In the genomic region with DNA sequence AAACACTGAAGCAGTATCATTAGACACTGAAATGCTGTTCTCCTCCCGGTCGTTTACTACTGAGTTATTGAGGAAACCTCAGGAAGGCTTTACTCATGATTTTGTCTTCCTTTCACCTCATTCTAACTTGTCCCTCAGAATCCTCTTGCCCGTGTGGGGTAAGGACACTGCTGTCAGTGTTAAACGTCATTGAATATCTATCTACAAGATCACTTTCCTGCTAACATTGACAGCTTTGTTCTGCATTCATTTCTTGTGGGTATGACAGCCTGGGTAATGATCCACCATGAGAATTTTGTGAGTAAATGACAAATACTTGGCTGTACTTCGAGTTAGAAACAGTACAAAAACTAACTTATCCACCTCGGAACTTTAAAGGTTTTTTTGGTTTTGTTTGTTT, we compare ENCODE assay signal across 8 mouse cellular contexts. TPM values are rescaled to one million over a fixed set of nuclear protein-coding genes. Genes with fewer than 3 reads are reported as not detected.
DNase-seq lines count a peak whose midpoint lies in the region; ATAC-seq and TF ChIP-seq lines count a peak whose summit lies in the region.

No protein-coding gene starts in this region.

- no peak for ATAC-seq in kidney, postnatal 0 days (replicated peaks; ENCODE audit: low FRiP score, low read depth)
- ATAC-seq in embryonic facial prominence, embryonic 12.5 days (ENCODE audit: insufficient number of reproducible peaks, insufficient read depth, low FRiP score, low TSS enrichment), result no peak
- no peak for ATAC-seq in intestine, embryonic 14.5 days (replicated peaks; ENCODE audit: low FRiP score, low TSS enrichment, low read depth)
- ATAC-seq in midbrain, postnatal 0 days (ENCODE audit: low FRiP score), result no peak

- H3K27me3 ChIP-seq in kidney, postnatal 0 days (ENCODE audit: insufficient read depth, low read length), result no peaks in the 10 kb centered on the region
- H3K27me3 ChIP-seq in embryonic facial prominence, embryonic 12.5 days, result no peaks in the 10 kb centered on the region
- H3K27me3 ChIP-seq in intestine, embryonic 14.5 days (replicated peaks; ENCODE audit: control insufficient read depth, insufficient read depth, low read length), result no peaks in the 10 kb centered on the region
- no peaks in the 10 kb centered on the region for H3K27me3 ChIP-seq in midbrain, postnatal 0 days (ENCODE audit: insufficient read depth, low read length)

- 0 out of 2 replicates have a peak, but pooled peaks cover 3% of the 10 kb centered on the region for H3K36me3 ChIP-seq in kidney, postnatal 0 days (ENCODE audit: insufficient read depth, low read length)
- H3K36me3 ChIP-seq in embryonic facial prominence, embryonic 12.5 days, result 0 out of 2 replicates have a peak, but pooled peaks cover 3% of the 10 kb centered on the region
- peaks cover 4% of the 10 kb centered on the region for H3K36me3 ChIP-seq in intestine, embryonic 14.5 days (ENCODE audit: control insufficient read depth, insufficient read depth, low read length)
- peaks cover 3% of the 10 kb centered on the region; the same call in 1 of the 2 replicates for H3K36me3 ChIP-seq in midbrain, postnatal 0 days (ENCODE audit: insufficient read depth, low read length)

- H3K4me1 ChIP-seq in kidney, postnatal 0 days (replicated peaks; ENCODE audit: insufficient read depth, low read length), result no peaks in the 10 kb centered on the region
- H3K4me1 ChIP-seq in embryonic facial prominence, embryonic 12.5 days, result no peaks in the 10 kb centered on the region
- peaks cover 5% of the 10 kb centered on the region for H3K4me1 ChIP-seq in intestine, embryonic 14.5 days (replicated peaks; ENCODE audit: control insufficient read depth, insufficient read depth, low read length)
- no peaks in the 10 kb centered on the region for H3K4me1 ChIP-seq in midbrain, postnatal 0 days (ENCODE audit: insufficient read depth, low read length)

- WGBS in kidney, postnatal 0 days, result 37% methylated on average over 6 of the region's 6 CpGs
- WGBS in embryonic facial prominence, embryonic 12.5 days, result 43% methylated on average over 6 of the region's 6 CpGs
- 41% methylated on average over 6 of the region's 6 CpGs for WGBS in intestine, embryonic 14.5 days
- 47% methylated on average over 6 of the region's 6 CpGs for WGBS in midbrain, postnatal 0 days

- no peak for DNase-seq in kidney, postnatal 0 days (ENCODE audit: low spot score)
- no peak for DNase-seq in kidney, adult 11 months
- no peak for DNase-seq in intestine, embryonic 14.5 days (ENCODE audit: low spot score)
- DNase-seq in midbrain, postnatal 0 days (ENCODE audit: low spot score), result no peak
- DNase-seq in left cerebral cortex, adult 8-10 months (ENCODE audit: low spot score in 2 of 2), result no peak
- no peak for DNase-seq in left cerebral cortex, adult 11 months (ENCODE audit: low spot score)
- DNase-seq in ovary, postnatal 36 days (ENCODE audit: low spot score), result no peak

- TF ChIP-seq CTCF in kidney, postnatal 0 days (IDR thresholded peaks at IDR 0.05; ENCODE audit: low read depth), result no peak
- TF ChIP-seq CTCF in midbrain, postnatal 0 days (IDR thresholded peaks at IDR 0.05), result no peak

- peak overlapping the region; percentile 59; the same call in 1 of the 2 replicates for H3K4me3 ChIP-seq in kidney, postnatal 0 days (replicated peaks; ENCODE audit: low read depth, low read length)
- H3K4me3 ChIP-seq in embryonic facial prominence, embryonic 12.5 days, result peak overlapping the region; percentile 74; the same call in 1 of the 2 replicates
- H3K4me3 ChIP-seq in intestine, embryonic 14.5 days (ENCODE audit: low read depth, low read length), result peak overlapping the region; percentile 67; the same call in 1 of the 2 replicates
- peak overlapping the region; percentile 61 for H3K4me3 ChIP-seq in midbrain, postnatal 0 days (ENCODE audit: low read depth, low read length)

- H3K9ac ChIP-seq in kidney, postnatal 0 days (ENCODE audit: low read depth, low read length), result peak overlapping the region; percentile 56; the same call in 1 of the 2 replicates
- no peak overlapping the region for H3K9ac ChIP-seq in embryonic facial prominence, embryonic 12.5 days
- H3K9ac ChIP-seq in intestine, embryonic 14.5 days (ENCODE audit: low read length), result no peak overlapping the region; the same call in 1 of the 2 replicates
- no peak overlapping the region for H3K9ac ChIP-seq in midbrain, postnatal 0 days (replicated peaks; ENCODE audit: low read length, poor library complexity, severe bottlenecking)

- H3K4me2 ChIP-seq in kidney, postnatal 0 days (ENCODE audit: low read length), result peak overlapping the region; percentile 69
- peak overlapping the region; percentile 57 for H3K4me2 ChIP-seq in embryonic facial prominence, embryonic 12.5 days (replicated peaks)
- peak overlapping the region; percentile 62 for H3K4me2 ChIP-seq in intestine, embryonic 14.5 days (ENCODE audit: low read length)
- peak overlapping the region; percentile 66 for H3K4me2 ChIP-seq in midbrain, postnatal 0 days (ENCODE audit: low read depth, low read length, poor library complexity, severe bottlenecking)

- H3K27ac ChIP-seq in kidney, postnatal 0 days, result 0 out of 2 replicates have a peak overlapping the region, but pooled peaks have one; percentile 75
- no peak overlapping the region for H3K27ac ChIP-seq in embryonic facial prominence, embryonic 12.5 days
- H3K27ac ChIP-seq in intestine, embryonic 14.5 days (ENCODE audit: low read depth), result no peak overlapping the region
- H3K27ac ChIP-seq in midbrain, postnatal 0 days (ENCODE audit: low read depth, low read length), result peak overlapping the region; percentile 95; the same call in 1 of the 2 replicates

- H3K9me3 ChIP-seq in kidney, postnatal 0 days (replicated peaks; ENCODE audit: low read length), result no peaks in the 10 kb centered on the region
- H3K9me3 ChIP-seq in embryonic facial prominence, embryonic 12.5 days, result no peaks in the 10 kb centered on the region
- no peaks in the 10 kb centered on the region for H3K9me3 ChIP-seq in intestine, embryonic 14.5 days (ENCODE audit: control insufficient read depth, low read length)
- no peaks in the 10 kb centered on the region for H3K9me3 ChIP-seq in midbrain, postnatal 0 days (ENCODE audit: low read length)

RNA-seq across cellular contexts. Expression of a gene that starts 0.8 kb away (rescaled TPM):
- polyA plus RNA-seq in kidney, postnatal 0 days (2015; fragmentation: Nextera tagmentation; extraction: Ambion mirVana), result 5.7 and 6.2 TPM in 2 replicates
- 7.5 and 7.7 TPM in 2 replicates for polyA plus RNA-seq in embryonic facial prominence, embryonic 12.5 days (2016; fragmentation: Nextera tagmentation; extraction: Ambion mirVana)
- polyA plus RNA-seq in intestine, embryonic 14.5 days (2014; fragmentation: Nextera tagmentation; extraction: Ambion mirVana), result 4.6 and 6.2 TPM in 2 replicates
- total RNA-seq in midbrain, postnatal 0 days (2014; rRNA removed), result 3.8 and 6.0 TPM in 2 replicates
- 1.5 and 2.7 TPM in 2 replicates for polyA plus RNA-seq in midbrain, postnatal 0 days (2015; fragmentation: Nextera tagmentation; extraction: Ambion mirVana)
- total RNA-seq in left cerebral cortex, adult 8-10 months (2022), result 1 to 10 TPM; 5.5 to 6.5 (median 5.7) TPM

Comparison
In these comparisons a context has a peak if more than half of its experiments do, and no peak if none do; other contexts are left out.
1. H3K27ac ChIP-seq: peak in kidney, postnatal 0 days (single experiment) and midbrain, postnatal 0 days (single experiment); none in embryonic facial prominence, embryonic 12.5 days (single experiment) and intestine, embryonic 14.5 days (single experiment).
2. Peak in every context shown above with its lines, with median percentiles within 50 percentile points of each other: H3K4me2 ChIP-seq and H3K4me3 ChIP-seq.